Mouse (Mus musculus) liver, embryonic 15.5 days (tissue): ENCODE data around the gene E130114P18Rik. TPM values are rescaled to one million over a fixed set of nuclear protein-coding genes. Genes with fewer than 3 reads are reported as not detected.

Experiments
- ATAC-seq: fragments of 200-750 bp; cut with Nextera tagmentation; 2 replicates; pipeline ENCODE4 v1.8.0; 2017; ENCODE audit warnings: moderate number of reproducible peaks, mild to moderate bottlenecking, moderate library complexity; ENCODE audit not compliant: insufficient read depth
- H3K27ac ChIP-seq: fragments of 300-500 bp; sonication (generic); replicated peaks from 2 replicates; pipeline ENCODE4 v1.5.1; 2015; ENCODE audit warnings: mild to moderate bottlenecking, inconsistent platforms
- H3K27me3 ChIP-seq: fragments of 300-500 bp; sonication (generic); 2 replicates; pipeline ENCODE4 v1.6.1; 2015; ENCODE audit warnings: mild to moderate bottlenecking, inconsistent platforms
- H3K36me3 ChIP-seq: fragments of 300-500 bp; sonication (generic); replicated peaks from 2 replicates; pipeline ENCODE4 v1.6.1; 2015; ENCODE audit warnings: moderate library complexity, mild to moderate bottlenecking, inconsistent platforms
- H3K4me1 ChIP-seq: fragments of 300-500 bp; sonication (generic); replicated peaks from 2 replicates; pipeline ENCODE4 v1.6.1; 2015; ENCODE audit warnings: inconsistent platforms
- H3K4me2 ChIP-seq: fragments of 300-500 bp; sonication (generic); 2 replicates; pipeline ENCODE4 v1.6.1; 2015; ENCODE audit warnings: moderate library complexity, mild to moderate bottlenecking, inconsistent platforms
- H3K4me3 ChIP-seq: fragments of 300-500 bp; sonication (generic); replicated peaks from 2 replicates; pipeline ENCODE4 v1.5.1; 2015; ENCODE audit warnings: mild to moderate bottlenecking, inconsistent platforms
- H3K9ac ChIP-seq: fragments of 300-500 bp; sonication (generic); 2 replicates; pipeline ENCODE4 v1.6.1; 2015; ENCODE audit warnings: moderate library complexity, mild to moderate bottlenecking, inconsistent platforms
- H3K9me3 ChIP-seq: fragments of 300-500 bp; sonication (generic); replicated peaks from 2 replicates; pipeline ENCODE4 v1.6.1; 2016; ENCODE audit warnings: inconsistent platforms
- WGBS: fragments of 180-500 bp; shearing (Covaris S2); methylation state at CpG from one replicate; pipeline ENCODE4 v1.1.7; 2015; ENCODE audit warnings: mixed read lengths; ENCODE audit not compliant: insufficient replicate concordance; 5-methylcytosine and 5-hydroxymethylcytosine counted together
- polyA plus RNA-seq: library from polyadenylated mRNA; unstranded; fragments of >200 nt; fragmentation: Nextera tagmentation; extraction: Ambion mirVana; gene quantifications from 2 replicates; pipeline ENCODE4 v1.2.1, GENCODE M21; 2015

The E130114P18Rik gene
- polyA plus RNA-seq, 1 experiment from 2014 or later, result 0.10 TPM

- under 1% methylated on average over 20 of the region's 20 CpGs for WGBS
- peak overlapping the region; percentile 70 for H3K27ac ChIP-seq
- peaks cover 11% of the 10 kb centered on the region for H3K4me1 ChIP-seq
Observed at GRCm38 (mm10) chr4:97751030-97751482, 26.8 kb downstream of the E130114P18Rik start.

GRCm38 (mm10) chr4:97750401-97750800 lies 27.5 kb downstream of the E130114P18Rik start:
- Histone ChIP-seq H3K4me2 (0 out of 2 replicates have a peak overlapping the region, but pooled peaks have one; percentile 81), H3K36me3 (no peaks in the 10 kb centered on the region), H3K9me3 (no peaks in the 10 kb centered on the region), H3K27me3 (peaks cover 46% of the 10 kb centered on the region), H3K27ac (no peak overlapping the region), H3K4me1 (peaks cover 11% of the 10 kb centered on the region), H3K4me3 (no peak overlapping the region), H3K9ac (no peak overlapping the region)
- 31% methylated on average over 4 of the region's 4 CpGs for WGBS
- ATAC-seq, result no peak

More at GRCm38 (mm10) chr4:97751030-97751482, 26.8 kb downstream of the E130114P18Rik start:
- Histone ChIP-seq H3K4me3 (peak overlapping the region; percentile 59), H3K9me3 (no peaks in the 10 kb centered on the region), H3K9ac (peak overlapping the region; percentile 63), H3K36me3 (no peaks in the 10 kb centered on the region), H3K4me2 (peak overlapping the region; percentile 81), H3K27me3 (peaks cover 46% of the 10 kb centered on the region)
- ATAC-seq, result peak; percentile 69

- Histone ChIP-seq H3K4me2 (peak overlapping the region; percentile 62), H3K27ac (no peak overlapping the region), H3K36me3 (no peaks in the 10 kb centered on the region), H3K4me1 (peaks cover 6% of the 10 kb centered on the region), H3K9ac (no peak overlapping the region), H3K27me3 (peaks cover 32% of the 10 kb centered on the region), H3K4me3 (peak overlapping the region; percentile 41), H3K9me3 (no peaks in the 10 kb centered on the region)
- ATAC-seq, result no peak
- 5% methylated on average over 19 of the region's 19 CpGs for WGBS
Observed at GRCm38 (mm10) chr4:97746106-97746900, 31.6 kb downstream of the E130114P18Rik start.

- WGBS, result 8% methylated on average over 32 of the region's 32 CpGs
Observed at GRCm38 (mm10) chr4:97745296-97746105, 32.4 kb downstream of the E130114P18Rik start.

GRCm38 (mm10) chr4:97743932-97744331 lies 33.9 kb downstream of the E130114P18Rik start:
- H3K4me2 ChIP-seq, result no peak overlapping the region
- H3K27me3 ChIP-seq, result peaks cover 23% of the 10 kb centered on the region
- no peak overlapping the region for H3K27ac ChIP-seq
- H3K4me1 ChIP-seq, result no peaks in the 10 kb centered on the region; the same call in 1 of the 2 replicates
- no peaks in the 10 kb centered on the region for H3K36me3 ChIP-seq
- no peaks in the 10 kb centered on the region for H3K9me3 ChIP-seq
- WGBS, result 51% methylated on average over 5 of the region's 5 CpGs
- H3K4me3 ChIP-seq, result no peak overlapping the region
- H3K9ac ChIP-seq, result no peak overlapping the region
- ATAC-seq, result no peak

More at GRCm38 (mm10) chr4:97745296-97746105, 32.4 kb downstream of the E130114P18Rik start:
- Histone ChIP-seq H3K4me2 (peak overlapping the region; percentile 62), H3K9ac (no peak overlapping the region), H3K9me3 (no peaks in the 10 kb centered on the region), H3K27ac (no peak overlapping the region), H3K4me3 (peak overlapping the region; percentile 41), H3K27me3 (peaks cover 32% of the 10 kb centered on the region), H3K4me1 (no peaks in the 10 kb centered on the region; the same call in 1 of the 2 replicates), H3K36me3 (no peaks in the 10 kb centered on the region)
- ATAC-seq, result no peak

GRCm38 (mm10) chr4:97733392-97733791 lies 44.5 kb downstream of the E130114P18Rik start:
- Histone ChIP-seq H3K27ac (no peak overlapping the region), H3K27me3 (no peaks in the 10 kb centered on the region), H3K9ac (no peak overlapping the region), H3K4me2 (no peak overlapping the region), H3K36me3 (no peaks in the 10 kb centered on the region), H3K9me3 (no peaks in the 10 kb centered on the region), H3K4me1 (no peaks in the 10 kb centered on the region), H3K4me3 (no peak overlapping the region)
- no peak for ATAC-seq
- WGBS, result 20% methylated on average over 1 of the region's 1 CpGs

- no peak for ATAC-seq
- no peaks in the 10 kb centered on the region for H3K9me3 ChIP-seq
- H3K36me3 ChIP-seq, result no peaks in the 10 kb centered on the region
- H3K27ac ChIP-seq, result no peak overlapping the region
- H3K4me2 ChIP-seq, result no peak overlapping the region
- no peak overlapping the region for H3K4me3 ChIP-seq
- WGBS, result 60% methylated on average over 3 of the region's 3 CpGs
- no peaks in the 10 kb centered on the region for H3K4me1 ChIP-seq
- H3K27me3 ChIP-seq, result no peaks in the 10 kb centered on the region
- no peak overlapping the region for H3K9ac ChIP-seq
Observed at GRCm38 (mm10) chr4:97730416-97730815, 47.5 kb downstream of the E130114P18Rik start.

GRCm38 (mm10) chr4:97729999-97730398 lies 47.9 kb downstream of the E130114P18Rik start:
- Histone ChIP-seq H3K27me3 (no peaks in the 10 kb centered on the region), H3K4me2 (no peak overlapping the region), H3K9me3 (no peaks in the 10 kb centered on the region), H3K36me3 (no peaks in the 10 kb centered on the region), H3K27ac (no peak overlapping the region), H3K4me3 (no peak overlapping the region), H3K9ac (no peak overlapping the region), H3K4me1 (no peaks in the 10 kb centered on the region)
- ATAC-seq, result no peak
- 66% methylated on average over 6 of the region's 6 CpGs for WGBS

- H3K27ac ChIP-seq, result no peak overlapping the region
- H3K4me1 ChIP-seq, result no peaks in the 10 kb centered on the region
- H3K4me2 ChIP-seq, result no peak overlapping the region
- 39% methylated on average over 4 of the region's 4 CpGs for WGBS
- ATAC-seq, result peak; percentile 67
- H3K27me3 ChIP-seq, result no peaks in the 10 kb centered on the region
- no peaks in the 10 kb centered on the region for H3K9me3 ChIP-seq
- H3K9ac ChIP-seq, result no peak overlapping the region
- H3K4me3 ChIP-seq, result no peak overlapping the region
- H3K36me3 ChIP-seq, result no peaks in the 10 kb centered on the region
Observed at GRCm38 (mm10) chr4:97728520-97728919, 49.4 kb downstream of the E130114P18Rik start.

GRCm38 (mm10) chr4:97723374-97723773 lies 54.5 kb downstream of the E130114P18Rik start:
- ATAC-seq, result no peak
- Histone ChIP-seq H3K27me3 (no peaks in the 10 kb centered on the region), H3K4me3 (no peak overlapping the region), H3K4me1 (no peaks in the 10 kb centered on the region), H3K4me2 (no peak overlapping the region), H3K27ac (no peak overlapping the region), H3K36me3 (no peaks in the 10 kb centered on the region), H3K9me3 (no peaks in the 10 kb centered on the region), H3K9ac (no peak overlapping the region)
- WGBS, result 73% methylated on average over 6 of the region's 6 CpGs

GRCm38 (mm10) chr4:97722666-97723065 lies 55.2 kb downstream of the E130114P18Rik start:
- 63% methylated on average over 10 of the region's 10 CpGs for WGBS
- no peak overlapping the region for H3K4me2 ChIP-seq
- ATAC-seq, result no peak

More at GRCm38 (mm10) chr4:97722666-97723065, 55.2 kb downstream of the E130114P18Rik start:
- H3K9me3 ChIP-seq, result no peaks in the 10 kb centered on the region
- H3K27ac ChIP-seq, result no peak overlapping the region
- no peaks in the 10 kb centered on the region for H3K4me1 ChIP-seq
- H3K36me3 ChIP-seq, result no peaks in the 10 kb centered on the region
- no peak overlapping the region for H3K9ac ChIP-seq
- no peak overlapping the region for H3K4me3 ChIP-seq
- no peaks in the 10 kb centered on the region for H3K27me3 ChIP-seq
